Mouse (Mus musculus): ENCODE data around the gene Mrto4.

DNA sequence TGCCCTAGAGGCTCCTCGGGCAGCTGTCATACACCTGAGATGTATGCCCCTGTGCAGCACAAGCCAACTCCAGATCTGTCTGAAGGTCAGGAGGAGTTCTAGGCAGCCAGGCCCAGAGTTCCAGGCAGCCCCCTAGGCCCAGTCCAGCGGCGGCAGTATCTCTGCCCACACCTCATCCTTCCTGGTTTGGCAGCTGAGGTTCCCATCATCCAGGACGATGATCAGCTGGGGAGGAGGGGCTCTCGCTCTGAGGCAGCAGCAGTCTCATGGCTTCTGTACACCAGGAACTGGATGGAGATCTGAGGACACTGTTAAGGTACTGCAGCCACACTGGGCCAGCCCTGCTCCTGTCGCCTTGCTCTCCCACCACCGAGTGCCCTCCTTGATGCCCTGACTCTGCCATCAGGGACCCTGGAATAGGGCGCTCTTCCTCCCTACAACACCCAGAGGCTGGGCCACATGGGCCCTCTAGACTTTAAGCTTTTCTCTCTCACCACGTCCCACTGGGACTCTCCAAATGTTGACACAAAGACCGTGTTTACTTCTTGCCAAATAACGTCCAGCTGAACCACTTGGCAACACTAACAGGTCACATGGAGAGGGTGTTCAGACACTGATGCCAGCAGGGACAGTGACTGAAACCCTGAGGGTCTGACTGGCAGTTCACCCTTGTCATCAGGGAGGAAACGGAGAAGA, 53.6 kb downstream of the Mrto4 start:
- TF ChIP-seq CTCF (IDR thresholded peaks at IDR 0.05; ENCODE audit: low read depth, low read length): no peak
- TF ChIP-seq POLR2A (IDR thresholded peaks at IDR 0.05; ENCODE audit: borderline replicate concordance, low read depth, low read length): no peak
